Mouse (Mus musculus): Measurements from ENCODE around the gene Ndrg3. TPM values are rescaled to one million over a fixed set of nuclear protein-coding genes. Genes with fewer than 3 reads are reported as not detected.
"Not testable (repeated sequence)": the region's sequence is repeated elsewhere in the genome, so short reads cannot be mapped to it uniquely, and the experiment has no call there.

Gene Ndrg3
- polyA plus RNA-seq, 1 experiment = 41.7 TPM

- no peak for DNase-seq
These were observed 93.5 kb downstream of the Ndrg3 start for GRCm38 (mm10) chr2:156898374-156898773.

GRCm38 (mm10) chr2:156897034-156897433 lies 94.8 kb downstream of the Ndrg3 start:
- DNase-seq = no peak
- WGBS = 89% methylated on average over 9 of the region's 9 CpGs
- 0 out of 2 replicates have a peak, but pooled peaks cover 2% of the 10 kb centered on the region for H3K4me1 ChIP-seq (ENCODE audit: control insufficient read depth, insufficient read depth, low read length)
- TF ChIP-seq CTCF (IDR thresholded peaks at IDR 0.05; ENCODE audit: insufficient read depth, low read length) (no peak), POLR2A (IDR thresholded peaks at IDR 0.05; ENCODE audit: borderline replicate concordance, extremely low read depth, low read depth, low read length) (no peak)
- no peak overlapping the region for H3K4me3 ChIP-seq (replicated peaks; ENCODE audit: extremely low read depth, low read depth, low read length)

More at GRCm38 (mm10) chr2:156898374-156898773, 93.5 kb downstream of the Ndrg3 start:
- Histone ChIP-seq H3K4me1 (ENCODE audit: control insufficient read depth, insufficient read depth, low read length) (0 out of 2 replicates have a peak, but pooled peaks cover 2% of the 10 kb centered on the region), H3K4me3 (replicated peaks; ENCODE audit: extremely low read depth, low read depth, low read length) (no peak overlapping the region)
- 36% methylated on average over 4 of the region's 4 CpGs for WGBS
- TF ChIP-seq CTCF (IDR thresholded peaks at IDR 0.05; ENCODE audit: insufficient read depth, low read length) (no peak), POLR2A (IDR thresholded peaks at IDR 0.05; ENCODE audit: borderline replicate concordance, extremely low read depth, low read depth, low read length) (no peak)

- DNase-seq = no peak
- no peak for TF ChIP-seq CTCF (IDR thresholded peaks at IDR 0.05; ENCODE audit: insufficient read depth, low read length)
- WGBS = 65% methylated on average over 9 of the region's 9 CpGs
- H3K4me3 ChIP-seq (replicated peaks; ENCODE audit: extremely low read depth, low read depth, low read length) = no peak overlapping the region
- 0 out of 2 replicates have a peak, but pooled peaks cover 2% of the 10 kb centered on the region for H3K4me1 ChIP-seq (ENCODE audit: control insufficient read depth, insufficient read depth, low read length)
These were observed 95.4 kb downstream of the Ndrg3 start for GRCm38 (mm10) chr2:156896384-156896914.

- no peak for DNase-seq
- 57% methylated on average over 15 of the region's 15 CpGs for WGBS
- TF ChIP-seq POLR2A (IDR thresholded peaks at IDR 0.05; ENCODE audit: borderline replicate concordance, extremely low read depth, low read depth, low read length) (no peak), CTCF (IDR thresholded peaks at IDR 0.05; ENCODE audit: insufficient read depth, low read length) (no peak)
- no peak overlapping the region for H3K4me3 ChIP-seq (replicated peaks; ENCODE audit: extremely low read depth, low read depth, low read length)
- 0 out of 2 replicates have a peak, but pooled peaks cover 2% of the 10 kb centered on the region for H3K4me1 ChIP-seq (ENCODE audit: control insufficient read depth, insufficient read depth, low read length)
These were observed 97.2 kb downstream of the Ndrg3 start for GRCm38 (mm10) chr2:156894496-156895265.

- TF ChIP-seq CTCF (IDR thresholded peaks at IDR 0.05; ENCODE audit: insufficient read depth, low read length) (no peak), POLR2A (IDR thresholded peaks at IDR 0.05; ENCODE audit: borderline replicate concordance, extremely low read depth, low read depth, low read length) (no peak)
- no peak overlapping the region for H3K4me3 ChIP-seq (replicated peaks; ENCODE audit: extremely low read depth, low read depth, low read length)
- 75% methylated on average over 6 of the region's 6 CpGs for WGBS
- H3K4me1 ChIP-seq (ENCODE audit: control insufficient read depth, insufficient read depth, low read length) = 0 out of 2 replicates have a peak, but pooled peaks cover under 1% of the 10 kb centered on the region
- DNase-seq = no peak
These were observed 99.0 kb downstream of the Ndrg3 start for GRCm38 (mm10) chr2:156892821-156893220.

- Histone ChIP-seq H3K4me1 (ENCODE audit: control insufficient read depth, insufficient read depth, low read length) (no peaks in the 10 kb centered on the region), H3K4me3 (replicated peaks; ENCODE audit: extremely low read depth, low read depth, low read length) (no peak overlapping the region)
- 65% methylated on average over 3 of the region's 3 CpGs for whole genome bisulfite sequencing
- TF ChIP-seq POLR2A (IDR thresholded peaks at IDR 0.05; ENCODE audit: borderline replicate concordance, extremely low read depth, low read depth, low read length) (no peak), CTCF (IDR thresholded peaks at IDR 0.05; ENCODE audit: insufficient read depth, low read length) (no peak)
- DNase-seq = no peak
These were observed 99.6 kb downstream of the Ndrg3 start for GRCm38 (mm10) chr2:156892240-156892639.

GRCm38 (mm10) chr2:156888490-156888889 lies 103.4 kb downstream of the Ndrg3 start:
- Histone ChIP-seq H3K4me3 (replicated peaks; ENCODE audit: extremely low read depth, low read depth, low read length) (no peak overlapping the region), H3K4me1 (ENCODE audit: control insufficient read depth, insufficient read depth, low read length) (peaks cover 4% of the 10 kb centered on the region)
- TF ChIP-seq POLR2A (IDR thresholded peaks at IDR 0.05; ENCODE audit: borderline replicate concordance, extremely low read depth, low read depth, low read length) (no peak), CTCF (IDR thresholded peaks at IDR 0.05; ENCODE audit: insufficient read depth, low read length) (no peak)
- no peak for DNase-seq
- 60% methylated on average over 3 of the region's 3 CpGs for WGBS

- H3K4me3 ChIP-seq (replicated peaks; ENCODE audit: extremely low read depth, low read depth, low read length) = no peak within 1 kb of the TSS
- WGBS = 45% methylated on average over 6 of the region's 6 CpGs
- TF ChIP-seq CTCF (IDR thresholded peaks at IDR 0.05; ENCODE audit: insufficient read depth, low read length) (no peak), POLR2A (IDR thresholded peaks at IDR 0.05; ENCODE audit: borderline replicate concordance, extremely low read depth, low read depth, low read length) (no peak; the same call in 1 of the 2 replicates)
- H3K4me1 ChIP-seq (ENCODE audit: control insufficient read depth, insufficient read depth, low read length) = peaks cover 4% of the 10 kb centered on the region
- DNase-seq = no peak
These were observed 104.8 kb downstream of the Ndrg3 start, which contains the start of gene Sla2 for GRCm38 (mm10) chr2:156887017-156887416. Sla2 (minus strand) TSS chr2:156887192.

- 71% methylated on average over 10 of the region's 10 CpGs for WGBS
- no peak overlapping the region for H3K4me3 ChIP-seq (replicated peaks; ENCODE audit: extremely low read depth, low read depth, low read length)
- peaks cover 4% of the 10 kb centered on the region for H3K4me1 ChIP-seq (ENCODE audit: control insufficient read depth, insufficient read depth, low read length)
- DNase-seq = no peak
- TF ChIP-seq CTCF (IDR thresholded peaks at IDR 0.05; ENCODE audit: insufficient read depth, low read length) (no peak), POLR2A (IDR thresholded peaks at IDR 0.05; ENCODE audit: borderline replicate concordance, extremely low read depth, low read depth, low read length) (no peak)
These were observed 105.7 kb downstream of the Ndrg3 start for GRCm38 (mm10) chr2:156886084-156886631.

GRCm38 (mm10) chr2:156885666-156886065 lies 106.2 kb downstream of the Ndrg3 start:
- H3K4me3 ChIP-seq (replicated peaks; ENCODE audit: extremely low read depth, low read depth, low read length); DNase-seq; H3K4me1 ChIP-seq (ENCODE audit: control insufficient read depth, insufficient read depth, low read length): not testable (repeated sequence)
- 70% methylated on average over 2 of the region's 2 CpGs for WGBS

Data from lung, adult 2 months (tissue).